Mouse (Mus musculus): ENCODE data around the gene Zfp94. TPM values are rescaled to one million over a fixed set of nuclear protein-coding genes. Genes with fewer than 3 reads are reported as not detected.
"Not testable (repeated sequence)": the region's sequence is repeated elsewhere in the genome, so short reads cannot be mapped to it uniquely, and the experiment has no call there.

Gene Zfp94
- polyA plus RNA-seq, 2 experiments = 1.4 to 1.8 TPM

- Histone ChIP-seq H3K27me3 (ENCODE audit: control insufficient read depth, insufficient read depth, low read length) (no peaks in the 10 kb centered on the region), H3K36me3 (replicated peaks; ENCODE audit: control insufficient read depth, insufficient read depth, low read depth) (no peaks in the 10 kb centered on the region), H3K4me1 (replicated peaks; ENCODE audit: control insufficient read depth in 2 of 2, insufficient read depth in 2 of 2, low read length in 1 of 2) (no peaks in the 10 kb centered on the region), H3K27ac (no peak overlapping the region), H3K4me2 (ENCODE audit: low read depth) (no peak overlapping the region), H3K9me3 (ENCODE audit: control insufficient read depth, low read length) (no peaks in the 10 kb centered on the region), H3K9ac (replicated peaks) (no peak overlapping the region), H3K4me3 (ENCODE audit: insufficient read depth in 1 of 2, low read depth in 2 of 2, low read length in 2 of 2) (no peak overlapping the region)
- no peak for DNase-seq (ENCODE audit: low read depth in 3 of 3, low spot score in 3 of 3)
- no peak for ATAC-seq (ENCODE audit: insufficient read depth)
- WGBS (ENCODE audit: insufficient replicate concordance) = 55% methylated on average over 10 of the region's 10 CpGs
- TF ChIP-seq EP300 (IDR thresholded peaks at IDR 0.05; ENCODE audit: low read depth) = no peak
- TF ChIP-seq CTCF (IDR thresholded peaks at IDR 0.05; ENCODE audit: low read depth) = no peak
These were observed 36.2 kb downstream of the Zfp94 start for GRCm38 (mm10) chr7:24280031-24280857.

GRCm38 (mm10) chr7:24278771-24279170 lies 37.7 kb downstream of the Zfp94 start:
- WGBS (ENCODE audit: insufficient replicate concordance) = 61% methylated on average over 3 of the region's 3 CpGs
- not testable (repeated sequence) for H3K4me1 ChIP-seq (replicated peaks; ENCODE audit: control insufficient read depth in 2 of 2, insufficient read depth in 2 of 2, low read length in 1 of 2); H3K4me3 ChIP-seq (ENCODE audit: insufficient read depth in 1 of 2, low read depth in 2 of 2, low read length in 2 of 2); H3K36me3 ChIP-seq (replicated peaks; ENCODE audit: control insufficient read depth, insufficient read depth, low read depth); H3K9me3 ChIP-seq (ENCODE audit: control insufficient read depth, low read length); H3K9ac ChIP-seq (replicated peaks); DNase-seq (ENCODE audit: low read depth in 3 of 3, low spot score in 3 of 3); H3K27ac ChIP-seq; H3K27me3 ChIP-seq (ENCODE audit: control insufficient read depth, insufficient read depth, low read length); H3K4me2 ChIP-seq (ENCODE audit: low read depth); ATAC-seq (ENCODE audit: insufficient read depth)

GRCm38 (mm10) chr7:24274456-24274855 lies 42.0 kb downstream of the Zfp94 start:
- Histone ChIP-seq H3K4me1 (replicated peaks; ENCODE audit: control insufficient read depth in 2 of 2, insufficient read depth in 2 of 2, low read length in 1 of 2) (no peaks in the 10 kb centered on the region; a peak in 1 of 4 replicates), H3K27me3 (ENCODE audit: control insufficient read depth, insufficient read depth, low read length) (no peaks in the 10 kb centered on the region), H3K4me3 (ENCODE audit: insufficient read depth in 1 of 2, low read depth in 2 of 2, low read length in 2 of 2) (no peak overlapping the region), H3K36me3 (replicated peaks; ENCODE audit: control insufficient read depth, insufficient read depth, low read depth) (no peaks in the 10 kb centered on the region), H3K9me3 (ENCODE audit: control insufficient read depth, low read length) (no peaks in the 10 kb centered on the region), H3K27ac (no peak overlapping the region), H3K9ac (replicated peaks) (no peak overlapping the region), H3K4me2 (ENCODE audit: low read depth) (no peak overlapping the region)
- 55% methylated on average over 4 of the region's 4 CpGs for WGBS (ENCODE audit: insufficient replicate concordance)
- ATAC-seq (ENCODE audit: insufficient read depth) (no peak), DNase-seq (ENCODE audit: low read depth in 3 of 3, low spot score in 3 of 3) (no peak)
- TF ChIP-seq EP300 (IDR thresholded peaks at IDR 0.05; ENCODE audit: low read depth) (no peak), CTCF (IDR thresholded peaks at IDR 0.05; ENCODE audit: low read depth) (no peak)

GRCm38 (mm10) chr7:24271191-24271590 lies 45.3 kb downstream of the Zfp94 start:
- DNase-seq (ENCODE audit: low read depth in 3 of 3, low spot score in 3 of 3) (no peak), ATAC-seq (ENCODE audit: insufficient read depth) (no peak)
- no peak overlapping the region for H3K4me3 ChIP-seq (ENCODE audit: insufficient read depth in 1 of 2, low read depth in 2 of 2, low read length in 2 of 2)
- no peaks in the 10 kb centered on the region for H3K27me3 ChIP-seq (ENCODE audit: control insufficient read depth, insufficient read depth, low read length)
- H3K27ac ChIP-seq = no peak overlapping the region
- no peak overlapping the region for H3K9ac ChIP-seq (replicated peaks)
- no peak overlapping the region for H3K4me2 ChIP-seq (ENCODE audit: low read depth)
- H3K9me3 ChIP-seq (ENCODE audit: control insufficient read depth, low read length) = no peaks in the 10 kb centered on the region
- H3K36me3 ChIP-seq (replicated peaks; ENCODE audit: control insufficient read depth, insufficient read depth, low read depth) = no peaks in the 10 kb centered on the region
- WGBS (ENCODE audit: insufficient replicate concordance) = 85% methylated on average over 6 of the region's 6 CpGs
- no peaks in the 10 kb centered on the region; a peak in 1 of 4 replicates for H3K4me1 ChIP-seq (replicated peaks; ENCODE audit: control insufficient read depth in 2 of 2, insufficient read depth in 2 of 2, low read length in 1 of 2)
- TF ChIP-seq CTCF (IDR thresholded peaks at IDR 0.05; ENCODE audit: low read depth) = no peak

- H3K27ac ChIP-seq = no peak within 1 kb of the TSS
- H3K4me3 ChIP-seq (ENCODE audit: insufficient read depth in 1 of 2, low read depth in 2 of 2, low read length in 2 of 2) = peak within 1 kb of the TSS; percentile 59 to 61
- H3K36me3 ChIP-seq (replicated peaks; ENCODE audit: control insufficient read depth, insufficient read depth, low read depth) = no peaks in the 10 kb centered on the region
- TF ChIP-seq EP300 (IDR thresholded peaks at IDR 0.05; ENCODE audit: low read depth) (no peak), CTCF (IDR thresholded peaks at IDR 0.05; ENCODE audit: low read depth) (no peak)
- H3K4me2 ChIP-seq (ENCODE audit: low read depth) = peak within 1 kb of the TSS; percentile 73
- under 1% methylated on average over 12 of the region's 12 CpGs for WGBS (ENCODE audit: insufficient replicate concordance)
- no peaks in the 10 kb centered on the region for H3K9me3 ChIP-seq (ENCODE audit: control insufficient read depth, low read length)
- H3K4me1 ChIP-seq (replicated peaks; ENCODE audit: control insufficient read depth in 2 of 2, insufficient read depth in 2 of 2, low read length in 1 of 2) = no peaks in the 10 kb centered on the region; a peak in 1 of 4 replicates
- DNase-seq (ENCODE audit: low read depth in 3 of 3, low spot score in 3 of 3) (peak; percentile 42 to 50 (median 44)), ATAC-seq (ENCODE audit: insufficient read depth) (peak; percentile 80)
- no peaks in the 10 kb centered on the region for H3K27me3 ChIP-seq (ENCODE audit: control insufficient read depth, insufficient read depth, low read length)
- H3K9ac ChIP-seq (replicated peaks) = peak within 1 kb of the TSS; percentile 63
These were observed 46.2 kb downstream of the Zfp94 start, which contains the start of gene Zfp93 for GRCm38 (mm10) chr7:24270288-24270672. Gene Zfp93, plus strand, starts transcription at chr7:24270420.

All from liver, embryonic 14.5 days (tissue).